Mouse (Mus musculus) ES-Bruce4 (cell line): ENCODE data around the gene Fmo3.

Source experiments
- CTCF ChIP-seq: IDR thresholded peaks from one replicate; pipeline ENCODE4 v1.8.1; 2011; ENCODE audit warnings: low read depth, low read length
- EP300 ChIP-seq: IDR thresholded peaks from 2 replicates; pipeline ENCODE4 v1.6.1; 2011; ENCODE audit warnings: low read depth, low read length; ENCODE audit not compliant: insufficient read depth
- POLR2A ChIP-seq: IDR thresholded peaks from one replicate; pipeline ENCODE4 v1.8.1; 2011; ENCODE audit warnings: low read length; ENCODE audit not compliant: insufficient read depth

DNA sequence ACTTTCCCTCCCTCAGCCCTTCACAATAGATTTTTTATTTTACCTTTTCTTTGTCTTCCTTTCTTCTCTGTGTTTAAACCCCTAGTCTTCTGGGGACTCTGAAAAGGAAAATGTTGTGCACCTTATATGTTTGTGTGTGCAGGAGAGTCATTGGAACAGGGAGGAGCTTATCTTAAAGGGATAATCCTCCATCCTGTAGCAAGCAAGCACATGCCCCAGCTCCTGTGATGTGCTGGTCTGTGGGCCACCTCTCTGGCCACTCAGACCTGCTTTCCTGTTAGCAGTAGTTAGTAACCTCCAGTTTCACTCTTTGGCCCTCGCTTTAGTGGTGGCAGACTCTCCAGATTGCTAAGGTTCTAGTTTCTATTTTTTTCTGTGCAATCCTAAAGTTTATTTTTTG lies at the start of gene Fmo3:
- no peak for TF ChIP-seq CTCF
- no peak for TF ChIP-seq POLR2A
- TF ChIP-seq EP300, result no peak
